Mouse (Mus musculus): Measurements from ENCODE around the gene Cnot9.

DNA sequence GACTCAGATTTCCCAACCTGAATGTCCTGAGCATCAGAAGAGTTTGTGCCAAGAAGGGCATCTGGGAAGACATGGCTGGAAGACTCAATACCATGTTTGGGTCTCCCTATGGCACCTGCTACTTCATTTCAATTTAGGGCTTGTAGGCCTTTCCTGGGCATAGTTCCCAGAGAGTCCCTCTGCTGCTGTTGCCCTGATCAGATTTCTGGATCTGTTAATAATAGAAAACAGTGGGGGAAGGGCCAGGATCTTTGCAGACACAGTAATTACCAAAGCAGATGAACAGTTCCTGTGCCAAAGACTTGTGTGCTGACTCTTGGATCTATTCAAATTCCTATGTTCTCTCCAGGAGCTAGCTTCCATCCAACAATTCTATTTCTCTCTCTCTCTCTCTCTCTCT is 32.8 kb downstream of the Cnot9 start:
- TF ChIP-seq CTCF (IDR thresholded peaks at IDR 0.05; ENCODE audit: control insufficient read depth, insufficient read depth, insufficient replicate concordance, low read depth, low read length) (no peak), POLR2A (IDR thresholded peaks at IDR 0.05; ENCODE audit: control insufficient read depth, low read depth, low read length) (no peak)
